Mouse (Mus musculus): ENCODE data around the gene Rsg1. TPM values are rescaled to one million over a fixed set of nuclear protein-coding genes. Genes with fewer than 3 reads are reported as not detected.

The Rsg1 gene
- 8.1 and 9.2 TPM in 2 replicates for polyA plus RNA-seq (2015; fragmentation: Nextera tagmentation; extraction: Ambion mirVana)

DNA sequence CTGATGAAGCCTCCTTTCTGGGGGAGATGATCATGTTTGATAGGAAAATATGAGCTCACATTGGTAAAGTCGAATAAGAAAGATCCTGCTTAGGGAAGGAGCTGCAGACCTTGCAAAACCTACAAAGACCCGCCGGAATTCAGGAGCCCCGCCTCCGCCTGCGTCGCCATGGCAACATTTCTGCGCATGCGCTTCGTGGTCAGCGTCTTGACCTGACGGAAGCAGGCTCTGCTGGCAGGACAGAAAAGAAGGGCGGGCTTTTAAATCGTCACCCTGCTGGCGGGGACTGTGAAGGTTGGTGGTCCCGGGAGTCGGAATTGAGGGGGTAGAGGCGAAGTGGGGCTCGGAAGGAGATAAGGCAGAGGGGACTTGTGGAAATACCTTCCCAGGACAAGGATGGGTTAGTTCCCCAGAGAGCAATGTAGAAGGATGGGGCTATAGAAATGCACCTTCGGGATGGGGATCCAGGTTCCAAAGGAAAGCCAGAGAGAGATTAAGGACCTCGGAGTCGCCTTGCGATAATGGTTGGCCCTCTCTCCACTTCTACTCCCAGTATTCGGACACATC, at the start of gene Rsg1:
TSS of gene Rsg1 (plus strand) at position 187 of the 567 bp plus-strand sequence.
- peak within 1 kb of the TSS; percentile 11; the same call in 1 of the 2 replicates for H3K27ac ChIP-seq (ENCODE audit: low read length)
- peak within 1 kb of the TSS; percentile 63 for H3K4me2 ChIP-seq (replicated peaks; ENCODE audit: low read depth, low read length)
- H3K4me3 ChIP-seq (ENCODE audit: low read length), result peak within 1 kb of the TSS; percentile 51
- peak within 1 kb of the TSS; percentile 64 for H3K9ac ChIP-seq (replicated peaks; ENCODE audit: low read length)
- H3K36me3 ChIP-seq (ENCODE audit: insufficient read depth, low read length), result no peaks in the 10 kb centered on the region
- ATAC-seq (ENCODE audit: low FRiP score, low TSS enrichment), result peak; percentile 76
- H3K9me3 ChIP-seq (ENCODE audit: low read length), result no peaks in the 10 kb centered on the region
- under 1% methylated on average over 24 of the region's 24 CpGs for WGBS
- no peaks in the 10 kb centered on the region for H3K27me3 ChIP-seq (ENCODE audit: insufficient read depth, low read length)
- H3K4me1 ChIP-seq (ENCODE audit: insufficient read depth, low read length), result peaks cover 7% of the 10 kb centered on the region; the same call in 1 of the 2 replicates

DNA sequence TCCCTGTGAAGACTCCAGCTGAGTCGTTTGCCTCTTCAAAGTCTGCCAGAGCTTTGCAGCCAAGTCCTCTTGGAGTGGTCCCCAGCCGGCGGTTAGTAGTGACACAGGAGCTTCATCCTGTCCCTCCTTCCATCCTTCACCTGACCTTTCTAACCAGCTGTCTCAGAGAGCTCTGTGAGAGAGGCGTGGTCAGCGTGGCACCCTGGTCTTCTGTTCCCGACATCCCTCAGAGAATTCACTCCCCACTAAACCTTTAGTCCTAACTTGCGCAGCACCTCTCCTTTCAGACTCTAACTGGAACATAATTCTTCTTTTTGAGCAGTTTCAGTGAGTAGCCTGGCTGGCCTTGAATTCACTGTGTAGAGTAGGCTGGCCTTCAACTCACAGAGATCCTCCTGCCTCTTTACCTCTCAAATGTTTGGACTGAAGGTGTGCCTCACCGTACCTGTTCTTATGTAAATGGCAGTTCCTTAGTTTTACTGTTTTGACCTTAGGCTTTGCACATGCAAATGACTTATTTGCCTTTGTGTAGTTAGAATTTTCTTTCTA, 47.9 kb upstream of the Rsg1 start:
- no peak overlapping the region for H3K4me3 ChIP-seq (ENCODE audit: low read length)
- ATAC-seq (ENCODE audit: low FRiP score, low TSS enrichment), result no peak
- no peak overlapping the region for H3K27ac ChIP-seq (ENCODE audit: low read length)
- WGBS, result 71% methylated on average over 8 of the region's 8 CpGs
- H3K4me2 ChIP-seq (replicated peaks; ENCODE audit: low read depth, low read length), result no peak overlapping the region
- no peak overlapping the region for H3K9ac ChIP-seq (replicated peaks; ENCODE audit: low read length)
- H3K36me3 ChIP-seq (ENCODE audit: insufficient read depth, low read length), result no peaks in the 10 kb centered on the region; the same call in 1 of the 2 replicates
- no peaks in the 10 kb centered on the region for H3K4me1 ChIP-seq (ENCODE audit: insufficient read depth, low read length)
- H3K9me3 ChIP-seq (ENCODE audit: low read length), result 0 out of 2 replicates have a peak, but pooled peaks cover 3% of the 10 kb centered on the region
- H3K27me3 ChIP-seq (ENCODE audit: insufficient read depth, low read length), result no peaks in the 10 kb centered on the region

DNA sequence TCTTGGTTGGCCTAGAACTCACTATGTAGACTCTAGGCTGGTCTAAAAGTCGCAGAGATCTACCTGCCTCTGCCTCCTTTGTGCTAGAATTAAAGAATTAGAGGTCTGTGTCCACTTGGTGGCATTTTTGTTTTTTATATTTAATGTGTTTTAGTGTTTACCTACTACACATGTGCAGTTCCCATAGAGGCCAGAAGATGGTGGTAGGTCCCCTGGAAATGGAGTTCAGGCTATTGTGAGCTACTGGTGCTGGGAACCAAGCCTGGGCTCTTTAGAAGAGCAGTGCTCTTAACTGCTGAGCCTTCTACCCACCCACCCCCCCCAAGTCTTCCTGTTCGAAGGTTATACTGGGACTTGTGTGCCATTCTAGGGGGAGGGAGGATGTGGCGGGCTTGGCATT, 46.6 kb upstream of the Rsg1 start:
- H3K4me3 ChIP-seq (ENCODE audit: low read length), result no peak overlapping the region
- H3K9me3 ChIP-seq (ENCODE audit: low read length), result 0 out of 2 replicates have a peak, but pooled peaks cover 3% of the 10 kb centered on the region
- no peak for ATAC-seq (ENCODE audit: low FRiP score, low TSS enrichment)
- 96% methylated on average over 3 of the region's 3 CpGs for WGBS
- H3K9ac ChIP-seq (replicated peaks; ENCODE audit: low read length), result no peak overlapping the region
- peaks cover 8% of the 10 kb centered on the region for H3K36me3 ChIP-seq (ENCODE audit: insufficient read depth, low read length)
- no peak overlapping the region for H3K4me2 ChIP-seq (replicated peaks; ENCODE audit: low read depth, low read length)
- no peak overlapping the region for H3K27ac ChIP-seq (ENCODE audit: low read length)
- H3K27me3 ChIP-seq (ENCODE audit: insufficient read depth, low read length), result no peaks in the 10 kb centered on the region
- no peaks in the 10 kb centered on the region for H3K4me1 ChIP-seq (ENCODE audit: insufficient read depth, low read length)

DNA sequence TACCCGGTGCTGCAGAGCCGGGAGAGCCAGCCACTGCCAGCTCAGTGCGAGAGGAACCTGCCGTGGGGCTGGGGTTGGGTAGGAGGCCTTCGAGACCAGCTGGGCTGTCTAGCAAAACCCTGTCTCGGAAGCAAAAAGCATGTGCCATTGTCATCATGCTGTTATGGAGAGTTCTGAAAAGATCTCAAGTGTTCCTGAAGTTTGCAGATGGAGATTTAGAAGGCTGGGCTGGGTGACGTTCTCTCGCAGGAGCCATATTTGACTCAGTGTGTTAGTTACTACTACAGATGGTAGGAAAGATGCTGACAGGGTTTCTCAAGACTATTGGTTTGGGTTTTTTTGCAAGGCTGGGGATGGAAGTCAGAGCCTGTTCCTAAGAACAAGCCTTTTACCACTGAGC, 41.6 kb upstream of the Rsg1 start:
- H3K27me3 ChIP-seq (ENCODE audit: insufficient read depth, low read length), result no peaks in the 10 kb centered on the region
- ATAC-seq (ENCODE audit: low FRiP score, low TSS enrichment), result no peak
- no peaks in the 10 kb centered on the region for H3K4me1 ChIP-seq (ENCODE audit: insufficient read depth, low read length)
- no peak overlapping the region for H3K4me3 ChIP-seq (ENCODE audit: low read length)
- H3K9me3 ChIP-seq (ENCODE audit: low read length), result no peaks in the 10 kb centered on the region
- H3K9ac ChIP-seq (replicated peaks; ENCODE audit: low read length), result no peak overlapping the region
- H3K4me2 ChIP-seq (replicated peaks; ENCODE audit: low read depth, low read length), result no peak overlapping the region
- peaks cover 10% of the 10 kb centered on the region for H3K36me3 ChIP-seq (ENCODE audit: insufficient read depth, low read length)
- WGBS, result 91% methylated on average over 8 of the region's 8 CpGs
- H3K27ac ChIP-seq (ENCODE audit: low read length), result no peak overlapping the region

DNA sequence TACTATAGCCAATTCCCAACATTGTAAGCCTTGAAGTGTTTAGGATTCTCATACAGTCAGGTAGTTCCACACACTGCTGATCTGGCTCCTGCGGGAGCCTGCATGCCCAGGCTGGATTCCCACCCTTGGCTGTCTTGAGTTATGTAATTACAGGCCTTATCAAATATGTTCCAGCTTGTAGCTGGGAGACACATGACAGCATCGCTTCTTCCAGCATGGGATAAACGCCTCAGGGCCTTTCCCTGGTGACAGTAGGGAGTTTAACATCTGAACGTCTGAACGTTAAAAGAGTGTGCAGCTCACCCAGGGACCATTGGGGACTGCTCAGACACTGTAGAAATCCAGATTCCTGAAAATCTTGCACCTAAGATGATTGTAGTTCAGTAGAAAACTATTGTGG, 38.0 kb upstream of the Rsg1 start:
- Histone ChIP-seq H3K4me1 (ENCODE audit: insufficient read depth, low read length) (no peaks in the 10 kb centered on the region), H3K36me3 (ENCODE audit: insufficient read depth, low read length) (peaks cover 18% of the 10 kb centered on the region)

DNA sequence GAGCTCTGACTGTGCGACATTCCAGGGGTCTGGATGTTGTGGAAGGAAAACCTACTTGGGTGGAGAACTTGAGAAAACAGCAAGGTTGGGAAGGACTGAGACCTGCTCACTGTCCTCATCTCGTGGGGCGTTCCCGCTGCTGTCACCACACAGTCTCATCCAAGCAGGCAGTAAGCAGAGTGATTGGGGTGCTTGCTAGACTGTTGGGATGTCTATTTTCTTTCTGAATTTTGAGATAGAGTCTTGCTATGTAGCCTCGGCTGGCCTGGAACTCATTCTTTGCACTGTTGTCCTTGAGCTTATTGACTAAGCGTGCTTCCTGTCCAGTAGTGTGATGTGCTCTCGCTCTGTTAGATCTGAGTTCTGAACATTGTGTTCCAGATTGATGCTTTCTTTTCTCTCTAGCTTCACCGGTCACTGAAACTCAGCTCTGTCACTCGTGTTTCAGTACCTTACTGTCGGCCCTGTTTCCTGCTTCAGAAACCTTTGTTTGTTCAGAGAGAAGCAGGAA, 37.4 kb upstream of the Rsg1 start:
- ATAC-seq (ENCODE audit: low FRiP score, low TSS enrichment), result no peak
- Histone ChIP-seq H3K4me3 (ENCODE audit: low read length) (no peak overlapping the region), H3K4me1 (ENCODE audit: insufficient read depth, low read length) (no peaks in the 10 kb centered on the region), H3K4me2 (replicated peaks; ENCODE audit: low read depth, low read length) (no peak overlapping the region), H3K36me3 (ENCODE audit: insufficient read depth, low read length) (peaks cover 19% of the 10 kb centered on the region), H3K9ac (replicated peaks; ENCODE audit: low read length) (no peak overlapping the region), H3K27me3 (ENCODE audit: insufficient read depth, low read length) (no peaks in the 10 kb centered on the region), H3K9me3 (ENCODE audit: low read length) (no peaks in the 10 kb centered on the region), H3K27ac (ENCODE audit: low read length) (no peak overlapping the region)
- WGBS, result 73% methylated on average over 10 of the region's 10 CpGs

More for the DNA sequence above, 38.0 kb upstream of the Rsg1 start:
- Histone ChIP-seq H3K4me3 (ENCODE audit: low read length) (no peak overlapping the region), H3K4me2 (replicated peaks; ENCODE audit: low read depth, low read length) (no peak overlapping the region), H3K27me3 (ENCODE audit: insufficient read depth, low read length) (no peaks in the 10 kb centered on the region), H3K27ac (ENCODE audit: low read length) (no peak overlapping the region), H3K9ac (replicated peaks; ENCODE audit: low read length) (no peak overlapping the region), H3K9me3 (ENCODE audit: low read length) (no peaks in the 10 kb centered on the region)
- 86% methylated on average over 5 of the region's 5 CpGs for whole genome bisulfite sequencing
- ATAC-seq (ENCODE audit: low FRiP score, low TSS enrichment), result no peak

DNA sequence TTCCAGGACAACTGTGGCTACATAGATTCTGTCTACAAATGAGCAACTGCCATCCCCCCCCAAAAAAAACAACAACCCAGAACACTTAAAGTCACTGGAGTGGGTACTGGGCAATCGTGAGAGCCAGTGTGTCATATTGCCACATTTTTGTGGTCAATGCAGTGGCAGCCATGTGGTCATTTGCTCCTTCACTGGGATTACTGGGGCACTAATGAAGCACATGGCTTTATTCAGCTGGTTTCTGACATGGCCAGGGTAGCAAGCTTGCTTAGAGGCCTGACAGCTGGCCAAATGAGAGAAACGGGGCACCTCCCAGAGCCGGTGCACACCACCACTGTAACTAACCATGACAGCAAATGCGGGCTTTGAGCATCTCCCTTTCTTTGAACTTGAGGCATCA, 35.3 kb upstream of the Rsg1 start:
- Histone ChIP-seq H3K27ac (ENCODE audit: low read length) (no peak overlapping the region), H3K4me1 (ENCODE audit: insufficient read depth, low read length) (no peaks in the 10 kb centered on the region), H3K36me3 (ENCODE audit: insufficient read depth, low read length) (peaks cover 25% of the 10 kb centered on the region; the same call in 1 of the 2 replicates), H3K4me2 (replicated peaks; ENCODE audit: low read depth, low read length) (no peak overlapping the region), H3K4me3 (ENCODE audit: low read length) (no peak overlapping the region), H3K9ac (replicated peaks; ENCODE audit: low read length) (no peak overlapping the region), H3K27me3 (ENCODE audit: insufficient read depth, low read length) (no peaks in the 10 kb centered on the region), H3K9me3 (ENCODE audit: low read length) (no peaks in the 10 kb centered on the region)
- 81% methylated on average over 4 of the region's 4 CpGs for whole genome bisulfite sequencing
- ATAC-seq (ENCODE audit: low FRiP score, low TSS enrichment), result no peak

DNA sequence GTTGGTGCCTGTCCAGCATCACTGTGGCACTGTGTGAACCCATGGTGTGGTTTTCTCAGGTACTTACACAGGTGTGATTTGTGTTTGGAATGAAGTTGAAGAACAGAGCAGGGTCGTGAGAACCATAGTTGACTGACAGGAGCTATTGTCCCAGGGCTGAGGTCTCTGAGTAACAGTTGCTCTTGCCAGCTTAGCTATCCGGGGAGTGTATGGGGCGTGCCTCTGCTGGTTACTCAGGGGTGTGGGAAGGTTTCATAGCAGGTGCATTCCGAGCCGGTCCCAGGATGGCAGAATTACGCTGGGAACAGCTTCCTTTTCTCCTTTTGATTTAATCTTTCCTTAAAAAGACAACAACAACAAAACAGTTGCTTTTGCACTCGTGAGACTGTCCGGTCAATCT, 32.9 kb upstream of the Rsg1 start:
- ATAC-seq (ENCODE audit: low FRiP score, low TSS enrichment), result no peak
- H3K9me3 ChIP-seq (ENCODE audit: low read length), result no peaks in the 10 kb centered on the region
- H3K4me2 ChIP-seq (replicated peaks; ENCODE audit: low read depth, low read length), result no peak overlapping the region
- H3K27ac ChIP-seq (ENCODE audit: low read length), result no peak overlapping the region
- H3K27me3 ChIP-seq (ENCODE audit: insufficient read depth, low read length), result no peaks in the 10 kb centered on the region
- peaks cover 30% of the 10 kb centered on the region; the same call in 1 of the 2 replicates for H3K36me3 ChIP-seq (ENCODE audit: insufficient read depth, low read length)
- WGBS, result 89% methylated on average over 8 of the region's 8 CpGs
- H3K4me3 ChIP-seq (ENCODE audit: low read length), result no peak overlapping the region
- no peak overlapping the region for H3K9ac ChIP-seq (replicated peaks; ENCODE audit: low read length)
- H3K4me1 ChIP-seq (ENCODE audit: insufficient read depth, low read length), result no peaks in the 10 kb centered on the region

DNA sequence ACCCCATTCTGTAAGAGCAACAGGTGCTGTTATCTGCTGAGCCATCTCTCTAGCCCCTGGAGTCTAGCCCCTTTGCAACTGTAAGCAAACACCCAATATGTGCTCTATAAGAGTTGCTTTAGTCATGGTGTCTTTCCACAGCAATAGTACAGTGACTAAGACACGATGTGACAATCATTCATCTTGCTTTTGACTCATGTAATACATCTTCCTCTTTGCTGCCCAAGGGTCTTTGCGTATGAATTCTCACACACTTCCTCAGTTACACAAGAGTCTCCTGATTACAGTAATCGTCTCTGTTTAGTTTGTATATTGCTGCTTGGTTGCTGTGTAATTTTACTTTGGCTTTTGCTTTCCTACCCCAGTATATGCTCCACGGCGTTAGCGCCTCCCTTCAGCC, 31.8 kb upstream of the Rsg1 start:
- H3K9ac ChIP-seq (replicated peaks; ENCODE audit: low read length), result no peak overlapping the region
- no peak overlapping the region for H3K4me2 ChIP-seq (replicated peaks; ENCODE audit: low read depth, low read length)
- H3K27ac ChIP-seq (ENCODE audit: low read length), result no peak overlapping the region
- no peak for ATAC-seq (ENCODE audit: low FRiP score, low TSS enrichment)
- H3K4me1 ChIP-seq (ENCODE audit: insufficient read depth, low read length), result peaks cover 7% of the 10 kb centered on the region; the same call in 1 of the 2 replicates
- peaks cover 29% of the 10 kb centered on the region; the same call in 1 of the 2 replicates for H3K36me3 ChIP-seq (ENCODE audit: insufficient read depth, low read length)
- no peaks in the 10 kb centered on the region for H3K9me3 ChIP-seq (ENCODE audit: low read length)
- no peaks in the 10 kb centered on the region for H3K27me3 ChIP-seq (ENCODE audit: insufficient read depth, low read length)
- H3K4me3 ChIP-seq (ENCODE audit: low read length), result no peak overlapping the region
- WGBS, result 94% methylated on average over 6 of the region's 6 CpGs

DNA sequence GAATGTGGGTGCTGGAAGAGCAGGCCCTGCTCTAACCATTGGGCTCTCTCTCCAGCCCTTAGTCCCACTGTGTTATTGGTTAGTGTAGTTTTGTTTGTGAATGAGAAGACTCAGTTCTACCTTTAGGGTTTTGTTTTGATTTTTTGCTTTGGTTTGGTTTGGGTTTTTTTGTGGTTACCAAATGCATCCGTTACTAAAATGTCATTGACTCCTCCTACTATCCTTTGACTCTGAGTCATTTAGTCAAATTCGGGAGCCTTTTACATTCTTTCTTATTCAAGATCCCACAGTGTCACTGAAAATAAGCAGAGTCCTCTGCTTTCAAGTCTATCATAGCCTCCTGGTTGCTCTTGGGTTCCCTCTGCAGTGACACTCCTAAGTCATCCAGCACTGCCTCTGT, 29.8 kb upstream of the Rsg1 start:
- Histone ChIP-seq H3K36me3 (ENCODE audit: insufficient read depth, low read length) (peaks cover 25% of the 10 kb centered on the region; the same call in 1 of the 2 replicates), H3K4me2 (replicated peaks; ENCODE audit: low read depth, low read length) (no peak overlapping the region)

More for the DNA sequence above, 29.8 kb upstream of the Rsg1 start:
- Histone ChIP-seq H3K4me3 (ENCODE audit: low read length) (no peak overlapping the region), H3K27me3 (ENCODE audit: insufficient read depth, low read length) (no peaks in the 10 kb centered on the region), H3K27ac (ENCODE audit: low read length) (no peak overlapping the region), H3K9me3 (ENCODE audit: low read length) (no peaks in the 10 kb centered on the region), H3K4me1 (ENCODE audit: insufficient read depth, low read length) (peaks cover 9% of the 10 kb centered on the region; the same call in 1 of the 2 replicates), H3K9ac (replicated peaks; ENCODE audit: low read length) (no peak overlapping the region)
- 97% methylated on average over 2 of the region's 2 CpGs for WGBS
- ATAC-seq (ENCODE audit: low FRiP score, low TSS enrichment), result no peak

Measured in kidney, embryonic 16.5 days (tissue).